Mouse (Mus musculus) forebrain, embryonic 12.5 days (tissue): ENCODE measurements at regions not wholly inside any gene's neighbourhood (a gene's known extent, or its start where the extent isn't known, plus 50 kb on each side); places are given as distances from the start of the nearest gene placed in this dataset.

Experiments used
- ATAC-seq: fragments of 200-750 bp; cut with Nextera tagmentation; 2 replicates; pipeline ENCODE4 v1.8.0; 2017; ENCODE audit warnings: moderate TSS enrichment; ENCODE audit not compliant: low FRiP score
- H3K27ac ChIP-seq: fragments of 300-500 bp; sonication (generic); 2 replicates; pipeline ENCODE4 v1.5.1; 2016; ENCODE audit warnings: mild to moderate bottlenecking
- H3K27me3 ChIP-seq: fragments of 300-500 bp; sonication (generic); 2 replicates; pipeline ENCODE4 v1.6.1; 2016; ENCODE audit warnings: mild to moderate bottlenecking
- H3K36me3 ChIP-seq: fragments of 300-500 bp; sonication (generic); replicated peaks from 2 replicates; pipeline ENCODE4 v1.6.1; 2016; ENCODE audit warnings: mild to moderate bottlenecking
- H3K4me1 ChIP-seq: fragments of 300-500 bp; sonication (generic); 2 replicates; pipeline ENCODE4 v1.6.1; 2016
- H3K4me2 ChIP-seq: fragments of 300-500 bp; sonication (generic); 2 replicates; pipeline ENCODE4 v1.6.1; 2016; ENCODE audit warnings: mild to moderate bottlenecking, moderate library complexity
- H3K4me3 ChIP-seq: fragments of 300-500 bp; sonication (generic); replicated peaks from 2 replicates; pipeline ENCODE4 v1.5.1; 2016; ENCODE audit warnings: mild to moderate bottlenecking
- H3K9ac ChIP-seq: fragments of 300-500 bp; sonication (generic); 2 replicates; pipeline ENCODE4 v1.6.1; 2016; ENCODE audit warnings: mild to moderate bottlenecking
- H3K9me3 ChIP-seq: fragments of 300-500 bp; sonication (generic); 2 replicates; pipeline ENCODE4 v1.6.1; 2016
- WGBS: fragments of 180-500 bp; shearing (Covaris S2); methylation state at CpG from one replicate; pipeline ENCODE4 v1.1.7; 2016; 5-methylcytosine and 5-hydroxymethylcytosine counted together

GRCm38 (mm10) chr4:55798099-55798498 is 265.8 kb upstream of the Klf4 start:
- no peak for ATAC-seq
- Histone ChIP-seq H3K4me1 (no peaks in the 10 kb centered on the region), H3K4me3 (no peak overlapping the region), H3K36me3 (no peaks in the 10 kb centered on the region), H3K4me2 (no peak overlapping the region), H3K9ac (no peak overlapping the region), H3K27me3 (no peaks in the 10 kb centered on the region), H3K27ac (no peak overlapping the region), H3K9me3 (no peaks in the 10 kb centered on the region)
- WGBS, result 95% methylated on average over 6 of the region's 6 CpGs

GRCm38 (mm10) chr4:55781329-55781847 is 249.1 kb upstream of the Klf4 start:
- H3K27me3 ChIP-seq, result no peaks in the 10 kb centered on the region
- no peak for ATAC-seq
- H3K9me3 ChIP-seq, result no peaks in the 10 kb centered on the region
- H3K4me2 ChIP-seq, result no peak overlapping the region
- no peak overlapping the region for H3K9ac ChIP-seq
- H3K4me1 ChIP-seq, result no peaks in the 10 kb centered on the region
- no peak overlapping the region for H3K4me3 ChIP-seq
- no peak overlapping the region for H3K27ac ChIP-seq
- no peaks in the 10 kb centered on the region for H3K36me3 ChIP-seq

GRCm38 (mm10) chr4:55779581-55779980 is 247.3 kb upstream of the Klf4 start:
- Histone ChIP-seq H3K27ac (no peak overlapping the region), H3K4me3 (no peak overlapping the region), H3K27me3 (no peaks in the 10 kb centered on the region), H3K9ac (no peak overlapping the region), H3K4me2 (no peak overlapping the region), H3K36me3 (no peaks in the 10 kb centered on the region), H3K4me1 (no peaks in the 10 kb centered on the region), H3K9me3 (no peaks in the 10 kb centered on the region)
- no peak for ATAC-seq
- WGBS, result 75% methylated on average over 4 of the region's 4 CpGs

GRCm38 (mm10) chr4:55775858-55776257 is 243.6 kb upstream of the Klf4 start:
- no peak overlapping the region for H3K27ac ChIP-seq
- H3K27me3 ChIP-seq, result no peaks in the 10 kb centered on the region
- H3K4me3 ChIP-seq, result no peak overlapping the region
- 89% methylated on average over 7 of the region's 7 CpGs for WGBS
- no peaks in the 10 kb centered on the region for H3K36me3 ChIP-seq
- no peaks in the 10 kb centered on the region for H3K9me3 ChIP-seq
- ATAC-seq, result no peak
- H3K4me2 ChIP-seq, result no peak overlapping the region
- H3K4me1 ChIP-seq, result no peaks in the 10 kb centered on the region
- no peak overlapping the region for H3K9ac ChIP-seq

GRCm38 (mm10) chr4:55774571-55774970 is 242.3 kb upstream of the Klf4 start:
- H3K4me1 ChIP-seq, result no peaks in the 10 kb centered on the region
- H3K27me3 ChIP-seq, result no peaks in the 10 kb centered on the region
- WGBS, result 88% methylated on average over 4 of the region's 4 CpGs
- H3K4me3 ChIP-seq, result no peak overlapping the region
- no peak for ATAC-seq
- no peak overlapping the region for H3K9ac ChIP-seq
- no peak overlapping the region for H3K4me2 ChIP-seq
- H3K36me3 ChIP-seq, result no peaks in the 10 kb centered on the region
- no peak overlapping the region for H3K27ac ChIP-seq
- H3K9me3 ChIP-seq, result no peaks in the 10 kb centered on the region

DNA sequence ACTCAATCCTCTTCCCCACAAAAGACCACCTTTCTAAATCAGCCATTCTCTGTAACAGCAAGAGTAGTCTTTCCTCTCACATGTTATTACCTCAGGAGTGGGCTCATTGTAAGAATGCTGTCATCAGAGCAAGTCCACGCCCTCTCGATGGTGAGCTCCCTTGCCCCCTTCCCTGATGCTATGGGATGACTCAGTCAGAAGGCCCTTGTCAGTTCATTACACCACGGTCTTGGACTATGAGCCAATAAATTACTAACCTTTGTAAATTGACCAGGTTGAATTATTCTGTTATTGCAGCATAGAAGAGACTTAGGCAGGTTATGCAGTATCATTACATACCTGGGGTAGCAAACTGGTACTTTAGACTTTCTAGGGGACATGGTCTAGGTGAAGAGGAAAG is 237.4 kb upstream of the Klf4 start:
- Histone ChIP-seq H3K27ac (no peak overlapping the region), H3K4me1 (no peaks in the 10 kb centered on the region), H3K27me3 (no peaks in the 10 kb centered on the region), H3K4me2 (no peak overlapping the region), H3K4me3 (no peak overlapping the region), H3K9ac (no peak overlapping the region), H3K9me3 (no peaks in the 10 kb centered on the region), H3K36me3 (no peaks in the 10 kb centered on the region)
- ATAC-seq, result no peak
- WGBS, result 92% methylated on average over 3 of the region's 3 CpGs

DNA sequence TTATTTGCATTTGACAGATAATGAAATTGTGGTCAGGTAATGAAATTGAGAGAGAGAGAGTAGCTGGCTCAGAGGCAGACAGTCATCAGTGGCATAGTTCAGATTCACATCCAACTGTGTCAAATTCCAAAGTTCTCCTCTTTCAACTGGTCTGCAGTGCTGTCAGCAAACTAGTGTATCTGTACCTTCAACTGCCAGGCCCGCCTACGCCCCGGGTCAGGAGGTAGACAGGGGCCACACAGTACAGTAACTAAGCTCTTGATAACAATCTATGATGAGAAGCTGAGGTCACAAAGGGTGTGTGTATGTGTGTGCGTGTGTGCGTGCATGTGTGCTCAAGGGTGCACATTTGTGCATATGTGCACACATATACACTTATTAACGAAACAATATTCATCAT is 236.1 kb upstream of the Klf4 start:
- no peaks in the 10 kb centered on the region for H3K4me1 ChIP-seq
- no peak overlapping the region for H3K4me2 ChIP-seq
- H3K4me3 ChIP-seq, result no peak overlapping the region
- no peaks in the 10 kb centered on the region for H3K36me3 ChIP-seq
- no peaks in the 10 kb centered on the region for H3K9me3 ChIP-seq
- H3K9ac ChIP-seq, result no peak overlapping the region
- no peak overlapping the region for H3K27ac ChIP-seq
- WGBS, result 94% methylated on average over 6 of the region's 6 CpGs
- no peak for ATAC-seq
- H3K27me3 ChIP-seq, result no peaks in the 10 kb centered on the region

GRCm38 (mm10) chr4:55767133-55767532 is 234.9 kb upstream of the Klf4 start:
- Histone ChIP-seq H3K9ac (no peak overlapping the region), H3K4me2 (no peak overlapping the region), H3K36me3 (no peaks in the 10 kb centered on the region), H3K27ac (no peak overlapping the region), H3K27me3 (no peaks in the 10 kb centered on the region), H3K4me3 (no peak overlapping the region), H3K4me1 (no peaks in the 10 kb centered on the region), H3K9me3 (no peaks in the 10 kb centered on the region)
- 82% methylated on average over 4 of the region's 4 CpGs for WGBS
- no peak for ATAC-seq

DNA sequence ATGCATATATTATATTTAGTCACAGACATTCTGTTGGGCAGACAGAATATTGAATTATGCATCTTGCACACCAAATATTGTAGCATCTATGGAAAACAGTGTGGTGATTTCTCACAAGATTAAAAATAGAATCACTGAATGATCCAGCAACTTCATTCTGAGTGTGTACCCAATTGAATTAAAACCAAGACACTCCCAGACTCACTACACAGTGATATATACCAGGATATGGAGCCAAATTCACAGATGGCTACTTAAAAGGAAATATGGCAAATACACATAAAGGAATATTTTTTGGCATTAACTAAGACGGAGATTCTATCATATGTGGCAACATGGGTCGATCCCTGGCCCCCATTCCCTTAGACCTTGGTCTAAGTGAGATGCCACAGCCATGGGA is 233.5 kb upstream of the Klf4 start:
- H3K36me3 ChIP-seq, result no peaks in the 10 kb centered on the region
- ATAC-seq, result no peak
- H3K27me3 ChIP-seq, result no peaks in the 10 kb centered on the region
- 96% methylated on average over 2 of the region's 2 CpGs for WGBS
- H3K4me1 ChIP-seq, result no peaks in the 10 kb centered on the region
- H3K4me2 ChIP-seq, result no peak overlapping the region
- H3K9ac ChIP-seq, result no peak overlapping the region
- H3K4me3 ChIP-seq, result no peak overlapping the region
- H3K9me3 ChIP-seq, result no peaks in the 10 kb centered on the region
- H3K27ac ChIP-seq, result no peak overlapping the region

- no peaks in the 10 kb centered on the region for H3K4me1 ChIP-seq
- H3K4me3 ChIP-seq, result no peak overlapping the region
- no peak overlapping the region for H3K4me2 ChIP-seq
- H3K9me3 ChIP-seq, result no peaks in the 10 kb centered on the region
- no peaks in the 10 kb centered on the region for H3K27me3 ChIP-seq
- 84% methylated on average over 6 of the region's 6 CpGs for WGBS
- no peak overlapping the region for H3K9ac ChIP-seq
- H3K27ac ChIP-seq, result no peak overlapping the region
- no peak for ATAC-seq
- H3K36me3 ChIP-seq, result no peaks in the 10 kb centered on the region
Observed at GRCm38 (mm10) chr4:55763112-55763511, 230.8 kb upstream of the Klf4 start.

DNA sequence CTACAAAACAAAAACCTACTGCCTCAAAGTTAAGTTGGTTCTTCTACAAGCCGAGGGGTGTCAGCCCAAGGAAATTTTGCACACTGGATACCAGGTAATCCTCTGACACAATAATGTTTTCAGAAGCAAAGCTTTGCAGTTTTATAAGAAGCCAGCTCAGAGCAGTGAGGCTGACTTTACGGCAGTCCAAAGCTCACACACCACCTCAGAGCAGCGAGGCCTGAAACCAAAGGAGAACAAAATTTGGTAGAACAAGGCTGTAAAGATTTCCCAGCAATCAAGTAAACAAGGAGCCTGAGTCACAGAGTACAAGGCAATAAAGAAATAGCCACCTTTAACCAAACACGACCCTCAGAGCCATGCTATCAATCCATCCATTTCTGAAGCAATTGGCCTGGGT is 230.1 kb upstream of the Klf4 start:
- Histone ChIP-seq H3K27ac (no peak overlapping the region), H3K36me3 (no peaks in the 10 kb centered on the region), H3K9ac (no peak overlapping the region), H3K4me1 (peaks cover 5% of the 10 kb centered on the region; the same call in 1 of the 2 replicates), H3K4me2 (no peak overlapping the region), H3K4me3 (no peak overlapping the region), H3K27me3 (no peaks in the 10 kb centered on the region), H3K9me3 (no peaks in the 10 kb centered on the region)
- WGBS, result 81% methylated on average over 4 of the region's 4 CpGs
- ATAC-seq, result no peak

- Histone ChIP-seq H3K4me3 (no peak overlapping the region), H3K9ac (no peak overlapping the region), H3K9me3 (no peaks in the 10 kb centered on the region), H3K4me1 (peaks cover 11% of the 10 kb centered on the region; the same call in 1 of the 2 replicates), H3K4me2 (peak overlapping the region; percentile 21; the same call in 1 of the 2 replicates), H3K36me3 (no peaks in the 10 kb centered on the region), H3K27me3 (no peaks in the 10 kb centered on the region), H3K27ac (no peak overlapping the region)
- 45% methylated on average over 15 of the region's 15 CpGs for WGBS
- ATAC-seq, result no peak
Observed at GRCm38 (mm10) chr4:55757148-55757927, 225.1 kb upstream of the Klf4 start.

GRCm38 (mm10) chr4:55749949-55750600 is 217.8 kb upstream of the Klf4 start:
- H3K9ac ChIP-seq, result no peak overlapping the region
- H3K27me3 ChIP-seq, result no peaks in the 10 kb centered on the region
- WGBS, result 79% methylated on average over 20 of the region's 20 CpGs
- ATAC-seq, result no peak
- H3K4me1 ChIP-seq, result no peaks in the 10 kb centered on the region
- H3K36me3 ChIP-seq, result no peaks in the 10 kb centered on the region
- H3K9me3 ChIP-seq, result no peaks in the 10 kb centered on the region
- H3K4me2 ChIP-seq, result no peak overlapping the region
- no peak overlapping the region for H3K27ac ChIP-seq
- no peak overlapping the region for H3K4me3 ChIP-seq
